Mouse (Mus musculus) neutrophil, adult 5-6 weeks (primary cell): ENCODE measurements at regions not wholly inside any gene's neighbourhood (a gene's known extent, or its start where the extent isn't known, plus 50 kb on each side); places are given as distances from the start of the nearest gene placed in this dataset.

Experiments
- ATAC-seq: fragments of 151-379, 151-347 bp; 2 replicates; pipeline ENCODE4 v1.8.0; 2017; ENCODE audit warnings: mild to moderate bottlenecking, moderate TSS enrichment; ENCODE audit not compliant: insufficient number of reproducible peaks, poor library complexity, low FRiP score, severe bottlenecking; ENCODE audit errors: extremely low read depth

- peak; percentile 67; the same call in 1 of the 2 replicates for ATAC-seq
Observed at GRCm38 (mm10) chr2:11853210-11853973, 75.7 kb downstream of the Ankrd16 start.

- ATAC-seq, result peak; percentile 58
Observed at GRCm38 (mm10) chr2:11869983-11870382, 92.3 kb downstream of the Ankrd16 start.

GRCm38 (mm10) chr2:11880005-11880404 lies 102.3 kb downstream of the Ankrd16 start:
- ATAC-seq, result no peak

DNA sequence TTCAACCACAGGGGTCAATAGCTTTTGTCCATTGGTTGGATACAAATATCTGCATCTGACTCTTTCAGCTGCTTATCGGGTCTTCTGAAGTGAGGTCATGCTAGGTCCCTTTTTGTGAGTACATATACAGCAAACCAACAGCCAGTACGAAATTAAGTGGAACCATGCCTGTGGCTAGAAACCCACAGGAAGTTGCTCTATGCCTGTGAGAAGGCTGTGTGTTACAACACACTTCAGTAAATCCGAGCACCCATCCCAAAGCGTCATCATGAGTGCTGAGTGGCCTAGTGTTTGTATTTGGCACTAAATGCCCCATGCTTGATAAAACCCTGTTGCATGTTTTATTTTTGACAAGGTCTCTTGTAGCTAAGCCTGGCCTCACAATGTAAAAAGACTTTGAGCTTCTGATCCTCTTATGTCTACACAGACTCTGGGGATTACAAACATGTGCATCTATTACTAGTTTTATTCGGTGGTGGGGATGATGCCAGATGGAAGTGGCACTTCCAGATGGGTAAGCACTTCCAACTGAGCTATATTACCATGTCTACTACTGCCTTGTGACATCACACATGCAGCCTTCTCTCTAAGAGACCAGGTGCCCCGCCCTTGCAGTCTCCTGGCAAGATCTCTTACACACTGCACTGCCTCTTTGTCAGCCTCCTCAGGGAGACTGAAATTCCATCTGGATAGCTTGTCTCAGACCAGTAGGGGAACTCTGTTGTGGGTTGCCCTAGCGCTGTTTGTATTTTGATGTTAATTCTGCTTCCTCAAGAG lies 117.3 kb downstream of the Ankrd16 start:
- ATAC-seq, result peak; percentile 97

- no peak for ATAC-seq
Observed at GRCm38 (mm10) chr2:11899698-11900660, 122.3 kb downstream of the Ankrd16 start.

- ATAC-seq, result no peak
Observed at GRCm38 (mm10) chr2:11914782-11915181, 137.1 kb downstream of the Ankrd16 start.

DNA sequence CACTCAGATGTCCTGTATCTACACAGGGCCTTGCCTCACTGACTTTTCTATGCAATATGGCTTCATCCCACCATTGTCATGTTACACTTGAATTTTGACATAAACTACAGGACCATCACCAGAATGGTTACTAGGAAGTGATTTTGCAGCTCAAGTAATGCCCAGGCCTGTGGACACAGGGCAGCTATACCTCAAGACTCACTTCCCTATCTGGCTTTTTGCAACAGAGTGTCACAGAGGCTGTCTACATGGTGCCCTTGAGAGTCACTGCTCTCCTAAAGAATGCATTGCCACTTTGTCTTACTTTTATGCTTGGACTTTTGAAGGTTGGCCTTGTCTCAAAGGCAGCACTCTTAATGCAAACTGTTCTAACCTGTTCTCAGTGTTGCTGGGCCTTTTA lies 139.7 kb downstream of the Ankrd16 start:
- no peak for ATAC-seq

DNA sequence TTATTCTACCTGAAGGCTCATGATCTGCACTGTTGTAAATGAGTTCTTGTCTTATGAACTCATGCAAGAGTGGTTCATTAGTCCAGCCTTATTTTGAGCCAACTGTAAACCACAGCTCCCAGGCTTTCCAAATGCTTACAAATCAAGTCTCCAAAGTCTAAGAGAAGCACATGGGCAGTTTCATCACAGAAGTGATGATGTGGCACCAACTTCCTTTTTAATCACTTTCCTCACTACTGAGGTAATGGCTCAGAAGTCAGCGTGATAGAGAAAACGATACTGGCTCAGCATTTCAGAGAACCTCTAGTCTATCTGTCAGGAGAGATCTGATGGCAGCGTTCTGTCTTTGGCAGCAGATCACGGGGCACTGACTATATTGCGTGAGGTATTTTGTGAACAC lies 140.4 kb downstream of the Ankrd16 start:
- ATAC-seq, result no peak

DNA sequence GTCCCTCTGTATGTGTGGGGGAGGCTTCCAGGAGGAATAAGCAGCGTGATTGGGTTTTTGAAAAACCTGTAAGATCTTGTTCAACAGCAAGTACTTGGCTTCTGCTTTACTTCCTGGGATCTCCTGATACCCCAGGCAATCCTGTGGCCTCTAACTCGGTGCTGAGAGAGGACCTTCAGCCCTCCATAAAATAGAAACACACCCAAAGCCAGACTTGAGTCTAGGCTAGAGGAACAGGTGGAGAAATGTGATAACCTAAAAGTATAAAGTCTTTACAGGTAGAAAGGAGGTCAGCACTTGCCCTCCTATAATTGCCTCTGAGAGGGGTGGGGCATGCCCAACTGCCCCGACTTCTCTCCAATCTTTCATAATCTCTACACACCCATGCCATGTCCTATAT lies 183.1 kb downstream of the Ankrd16 start:
- ATAC-seq, result no peak

DNA sequence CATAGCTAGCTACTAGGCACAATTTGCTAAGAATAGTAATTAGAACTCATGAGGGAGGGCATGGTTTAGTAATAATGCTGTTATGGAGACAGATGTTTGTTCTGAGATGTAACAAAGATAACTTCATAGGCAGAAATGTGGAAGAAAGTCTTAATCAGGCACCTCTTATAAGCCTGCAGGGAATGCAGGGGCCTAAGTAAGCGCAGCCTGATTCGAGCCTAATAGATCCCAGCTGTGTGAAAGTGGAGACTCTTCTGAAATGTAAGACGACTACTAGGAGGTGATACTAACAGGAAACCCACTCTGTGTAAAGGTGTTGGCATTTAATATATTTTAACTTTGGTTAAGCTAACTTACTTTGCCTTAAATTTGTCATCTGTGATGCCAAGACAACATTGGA lies 187.7 kb downstream of the Ankrd16 start:
- no peak for ATAC-seq

GRCm38 (mm10) chr2:11967001-11967400 lies 189.3 kb downstream of the Ankrd16 start:
- no peak for ATAC-seq

DNA sequence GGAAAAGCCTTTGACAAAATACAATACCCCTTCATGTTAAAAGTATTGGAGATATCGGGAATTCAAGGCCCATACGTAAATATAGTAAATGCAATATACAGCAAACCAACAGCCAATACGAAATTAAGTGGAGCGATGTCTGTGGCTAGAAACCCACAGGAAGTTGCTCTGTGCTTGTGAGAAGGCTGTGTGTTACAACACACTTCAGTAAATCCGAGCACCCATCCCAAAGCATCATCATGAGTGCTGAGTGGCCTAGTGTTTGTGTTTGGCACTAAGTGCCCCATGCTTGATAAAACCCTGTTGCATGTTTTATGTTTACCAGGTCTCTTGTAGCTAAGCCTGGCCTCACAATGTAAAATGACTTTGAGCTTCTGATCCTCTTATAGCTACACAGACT lies 194.3 kb downstream of the Ankrd16 start:
- no peak for ATAC-seq

- 0 out of 2 replicates have a peak, but pooled peaks have one; percentile 44 for ATAC-seq
Observed at GRCm38 (mm10) chr2:12001938-12002899, 224.5 kb downstream of the Ankrd16 start.

DNA sequence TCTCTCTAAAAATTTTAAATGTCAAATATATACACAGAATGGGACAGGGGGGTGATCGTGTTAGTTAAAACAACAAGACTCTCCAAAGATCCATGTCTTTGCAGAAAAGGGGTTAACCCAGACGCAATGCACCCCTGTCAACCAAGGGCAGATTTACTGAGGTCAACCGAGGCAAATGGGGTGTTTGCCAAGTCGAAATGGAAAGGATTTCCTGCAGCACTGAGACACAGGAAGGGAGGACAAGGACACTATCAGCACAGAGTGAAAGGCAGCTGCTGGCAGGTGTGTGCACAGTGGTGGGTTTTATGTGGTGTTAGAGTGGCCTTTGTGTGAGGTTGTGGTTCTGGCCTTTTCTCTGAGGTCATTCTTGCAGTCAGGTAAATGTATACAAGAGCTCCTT lies 226.7 kb downstream of the Ankrd16 start:
- ATAC-seq, result no peak

GRCm38 (mm10) chr2:12007201-12007600 lies 229.5 kb downstream of the Ankrd16 start:
- no peak for ATAC-seq

DNA sequence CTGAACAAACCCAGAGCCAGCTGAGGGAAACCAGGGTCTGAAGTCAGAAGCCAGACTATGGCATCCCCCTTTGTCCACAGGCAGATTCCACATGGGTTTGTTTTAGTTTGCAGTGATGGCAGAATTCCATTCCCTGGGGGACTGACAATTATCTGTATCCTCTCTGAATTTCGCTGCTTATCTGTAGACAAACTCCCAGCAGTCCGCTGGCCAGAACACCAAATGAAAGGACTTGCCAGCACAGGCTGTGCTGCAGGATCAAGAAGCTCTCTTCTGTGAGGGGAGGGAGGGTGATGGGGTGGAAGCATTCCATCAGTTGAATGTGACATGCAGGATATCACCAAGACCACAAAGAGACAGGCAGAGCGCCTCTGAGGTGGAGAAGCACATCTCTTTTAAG lies 233.8 kb downstream of the Ankrd16 start:
- no peak for ATAC-seq

DNA sequence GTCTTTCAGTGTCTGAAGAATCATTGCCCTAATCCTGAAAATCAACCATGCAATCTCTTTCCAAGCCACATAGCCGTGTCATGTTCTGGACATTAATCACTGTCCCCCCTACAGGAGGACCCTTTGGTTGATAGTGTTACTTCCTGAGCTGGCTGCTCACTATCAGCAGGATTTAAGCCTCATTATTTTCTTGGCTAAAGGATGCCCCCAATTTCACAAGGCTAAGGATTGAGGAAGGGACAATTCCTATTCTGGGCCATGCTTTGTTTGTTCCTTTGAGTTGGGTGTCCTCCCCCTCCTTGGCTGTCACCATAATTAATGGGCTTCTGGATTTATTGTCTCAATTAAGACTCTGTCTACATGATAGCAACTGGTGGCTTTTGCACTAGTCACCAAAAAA lies 241.9 kb downstream of the Ankrd16 start:
- no peak for ATAC-seq

DNA sequence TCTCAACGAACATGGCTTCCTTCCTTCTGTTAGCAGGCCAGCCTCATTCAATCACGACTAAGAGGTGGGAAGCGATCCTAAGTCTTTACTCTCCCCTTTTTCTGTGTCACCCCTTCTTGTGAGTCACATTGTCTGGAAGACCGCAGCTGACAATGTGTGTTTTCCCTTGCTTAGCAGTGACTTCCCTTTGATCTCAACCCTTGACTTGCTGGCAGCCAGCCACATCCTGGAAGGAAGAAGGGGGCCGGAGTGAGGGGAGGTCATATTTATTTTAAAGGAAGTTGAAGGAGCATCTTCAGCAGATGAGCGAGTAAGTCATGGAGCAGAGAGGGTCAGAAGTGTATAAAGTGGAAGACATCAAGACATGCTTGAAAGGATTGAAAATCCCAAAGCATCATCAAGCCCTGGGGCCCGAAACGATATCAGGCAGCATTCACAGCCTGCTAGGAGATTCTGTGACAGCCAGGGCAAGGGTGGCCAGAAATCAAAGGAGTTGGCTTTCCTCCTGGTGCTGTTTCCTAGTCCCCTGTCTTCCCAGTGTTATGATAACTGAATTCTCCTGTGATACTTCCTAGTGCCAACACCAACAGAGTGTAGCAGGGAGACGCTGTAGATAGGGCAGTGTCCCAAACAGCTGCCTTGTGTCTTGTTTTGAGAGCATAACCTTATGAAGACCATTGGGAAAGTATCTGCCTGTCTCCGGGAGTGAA lies 245.9 kb downstream of the Ankrd16 start:
- no peak for ATAC-seq
